Mouse (Mus musculus) testis, adult 10 weeks (tissue): ENCODE results near the gene Spatc1l. TPM values are rescaled to one million over a fixed set of nuclear protein-coding genes. Genes with fewer than 3 reads are reported as not detected.

Experiments used
- polyA plus RNA-seq: library from polyadenylated mRNA; stranded (reverse); fragments of 350-450 nt; fragmentation: Illumina TruSeq; extraction: RNeasy Lipid Tissue Mini Kit (QIAGEN cat#74804); gene quantifications from one replicate; pipeline ENCODE4 v1.2.3, GENCODE M21; 2014; ENCODE audit warnings: low read depth, low replicate concordance

Gene Spatc1l
- 2.9 TPM for polyA plus RNA-seq

GRCm38 (mm10) chr10:76561972-76562371 is at the start of gene Spatc1l:
Gene Spatc1l, plus strand, starts transcription at chr10:76562272.

GRCm38 (mm10) chr10:76531375-76531774 is 30.7 kb upstream of the Spatc1l start, which contains the start of gene Lss:
Gene Lss, plus strand, starts transcription at chr10:76531588.

GRCm38 (mm10) chr10:76575374-76575773 is 13.3 kb downstream of the Spatc1l start, which contains the start of gene Ftcd:
Gene Ftcd, plus strand, starts transcription at chr10:76575648.

Other genes starting within 250 kb of the Spatc1l start
- 5.0 TPM for gene Dip2a, start 217.0 kb upstream of the Spatc1l start, polyA plus RNA-seq
- gene AC141477.1, start 121.8 kb upstream of the Spatc1l start, polyA plus RNA-seq = not detected
- 30.6 TPM for gene Pcnt, start 119.5 kb upstream of the Spatc1l start, polyA plus RNA-seq
- gene 2610028H24Rik, start 113.2 kb upstream of the Spatc1l start, polyA plus RNA-seq = not detected
- 9.8 TPM for gene Mcm3ap, start 93.3 kb upstream of the Spatc1l start, polyA plus RNA-seq
- 0.74 TPM for gene Ybey, start 93.2 kb upstream of the Spatc1l start, polyA plus RNA-seq
- gene Lss, start 30.7 kb upstream of the Spatc1l start, polyA plus RNA-seq = 4.6 TPM
- gene Ftcd, start 13.4 kb downstream of the Spatc1l start, polyA plus RNA-seq = not detected
- gene Col6a2, start 61.4 kb downstream of the Spatc1l start, polyA plus RNA-seq = 0.48 TPM
- gene Col6a1, start 163.9 kb downstream of the Spatc1l start, polyA plus RNA-seq = 2.1 TPM